Mouse (Mus musculus) G1E (cell line): ENCODE data around the gene Adgrf5. TPM values are rescaled to one million over a fixed set of nuclear protein-coding genes. Genes with fewer than 3 reads are reported as not detected.

Experiments used
- ATAC-seq: 2 replicates; pipeline ENCODE4 v1.8.0; 2016; ENCODE audit warnings: mild to moderate bottlenecking; ENCODE audit not compliant: insufficient number of reproducible peaks, poor library complexity, low FRiP score, severe bottlenecking; ENCODE audit errors: extremely low read depth
- DNase-seq: peaks from one replicate; pipeline ENCODE4 v3.0.0; 2012; ENCODE audit warnings: low spot score
- H3K27me3 ChIP-seq: 2 replicates; pipeline ENCODE4 v1.6.1; 2012; ENCODE audit warnings: mild to moderate bottlenecking, low read length, inconsistent platforms; ENCODE audit not compliant: insufficient read depth
- H3K36me3 ChIP-seq: replicated peaks from 2 replicates; pipeline ENCODE3; 2012; ENCODE audit warnings: mild to moderate bottlenecking, inconsistent platforms
- H3K4me1 ChIP-seq: 2 replicates; pipeline ENCODE4 v1.6.1; 2012; ENCODE audit warnings: low read depth, low read length, inconsistent platforms, mixed read lengths; ENCODE audit not compliant: insufficient read depth
- H3K4me3 ChIP-seq: 2 replicates; pipeline ENCODE4 v1.5.1; 2012; ENCODE audit warnings: low read depth, mild to moderate bottlenecking, inconsistent platforms, low read length, moderate library complexity, mixed read lengths
- H3K9me3 ChIP-seq: replicated peaks from 2 replicates; pipeline ENCODE4 v1.6.1; 2012; ENCODE audit warnings: inconsistent platforms
- CTCF ChIP-seq: IDR thresholded peaks from 2 replicates; pipeline ENCODE4 v1.5.1; 2012; ENCODE audit warnings: low read depth, low read length, inconsistent platforms, mixed read lengths
- GATA1 ChIP-seq: IDR thresholded peaks from 2 replicates; pipeline ENCODE4 v1.6.1; 2012; ENCODE audit warnings: borderline replicate concordance, low read length, inconsistent platforms, mixed read lengths
- GATA2 ChIP-seq: IDR thresholded peaks from 2 replicates; pipeline ENCODE4 v1.6.1; 2012; ENCODE audit warnings: low read depth, low read length, inconsistent platforms, borderline replicate concordance
- POLR2AphosphoS5 ChIP-seq: IDR thresholded peaks from 2 replicates; pipeline ENCODE4 v1.6.1; 2012; ENCODE audit warnings: low read depth, low read length, inconsistent platforms; ENCODE audit not compliant: insufficient replicate concordance
- TAL1 ChIP-seq: conservative IDR thresholded peaks from 2 replicates; pipeline ENCODE4 v1.6.1; 2012; ENCODE audit warnings: low read depth, low read length, inconsistent platforms, mixed read lengths
- polyA plus RNA-seq: library from polyadenylated mRNA; stranded (reverse); fragments of >175 nt; gene quantifications from 2 replicates; pipeline ENCODE4 v1.2.3, GENCODE M21; 2012
- total RNA-seq, 2 experiments: library from RNA; stranded (forward) in 1 of 2; stranded (reverse) in 1 of 2; fragments of 200-1000 nt in 1 of 2; fragments of >200 nt in 1 of 2; fragmentation: Nextera tagmentation in 1 of 2; gene quantifications; 2 replicates each; pipeline ENCODE4 v1.2.3; 2014 to 2017

Gene Adgrf5
- total and polyA plus RNA-seq, 3 experiments: 0.05 TPM; not detected in 2

DNA sequence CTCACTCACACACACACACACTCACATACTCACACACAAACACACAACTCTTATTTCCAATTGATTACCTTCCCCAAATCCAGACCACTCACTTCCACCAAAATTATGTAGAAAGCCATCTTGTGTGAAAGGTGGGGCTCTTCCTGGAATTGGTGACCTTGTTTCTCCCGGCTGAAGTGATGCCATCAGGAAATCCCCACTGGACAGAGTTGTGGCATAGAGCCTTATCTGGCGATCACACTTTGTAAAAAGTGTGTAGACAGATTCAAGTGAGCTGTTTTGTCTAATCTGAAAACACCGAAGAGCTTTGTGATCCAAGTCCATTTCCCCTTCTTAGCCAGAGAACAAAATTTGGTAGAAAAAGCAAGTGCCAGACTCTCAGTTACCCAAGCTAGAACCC, 46.1 kb downstream of the Adgrf5 start:
- Histone ChIP-seq H3K9me3 (peaks cover 63% of the 10 kb centered on the region), H3K4me3 (no peak overlapping the region), H3K27me3 (no peaks in the 10 kb centered on the region), H3K4me1 (no peaks in the 10 kb centered on the region), H3K36me3 (no peaks in the 10 kb centered on the region)
- TF ChIP-seq TAL1 (no peak), GATA1 (no peak), POLR2AphosphoS5 (no peak)
- ATAC-seq (no peak), DNase-seq (no peak)

DNA sequence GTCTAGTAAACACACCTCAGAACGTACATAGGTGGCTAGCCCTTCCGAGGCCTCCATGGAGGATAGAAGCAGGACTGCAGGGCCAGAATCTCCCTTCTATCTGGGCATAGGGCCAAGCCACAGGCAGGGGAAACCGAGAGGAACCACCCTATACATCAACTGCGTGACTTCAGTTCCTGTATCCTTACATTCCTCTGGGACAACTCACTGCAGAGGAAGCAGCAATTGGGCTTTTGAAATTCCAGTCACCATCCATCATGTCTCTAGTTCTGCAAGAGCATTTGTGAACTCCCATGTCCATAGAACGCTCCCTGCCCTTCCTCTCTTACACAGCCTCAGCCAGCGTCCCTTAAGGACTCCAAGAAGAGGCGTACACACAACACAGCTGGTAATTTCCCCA, 47.3 kb downstream of the Adgrf5 start:
- TF ChIP-seq CTCF (no peak), GATA2 (no peak), TAL1 (no peak), GATA1 (no peak), POLR2AphosphoS5 (no peak)
- no peak for DNase-seq
- Histone ChIP-seq H3K4me3 (no peak overlapping the region), H3K4me1 (no peaks in the 10 kb centered on the region), H3K36me3 (no peaks in the 10 kb centered on the region), H3K9me3 (peaks cover 58% of the 10 kb centered on the region), H3K27me3 (no peaks in the 10 kb centered on the region)
- no peak for ATAC-seq

DNA sequence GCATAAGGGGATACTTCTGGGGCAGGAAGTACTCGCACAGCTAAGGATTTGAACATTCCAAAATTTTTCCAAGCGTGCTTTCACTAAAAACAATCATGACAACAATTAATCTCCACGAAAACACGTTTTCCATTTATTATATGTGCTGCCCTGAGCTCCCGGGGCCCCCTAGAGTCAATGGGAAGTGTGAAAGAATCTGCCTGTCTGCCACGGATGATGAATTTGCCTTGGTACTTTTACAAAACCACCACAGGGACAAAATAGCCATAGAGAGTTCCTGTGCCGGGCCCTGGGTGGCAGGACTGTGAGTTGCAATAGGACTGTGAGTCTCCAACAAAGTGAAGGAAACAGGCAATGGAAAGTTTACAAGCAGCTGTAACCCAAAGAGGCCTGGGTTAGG, 52.9 kb downstream of the Adgrf5 start:
- TF ChIP-seq CTCF: no peak
- no peak for TF ChIP-seq GATA2
- H3K9me3 ChIP-seq: peaks cover 48% of the 10 kb centered on the region
- no peaks in the 10 kb centered on the region for H3K4me1 ChIP-seq
- DNase-seq: no peak
- no peak overlapping the region for H3K4me3 ChIP-seq
- ATAC-seq: no peak
- H3K36me3 ChIP-seq: no peaks in the 10 kb centered on the region
- H3K27me3 ChIP-seq: no peaks in the 10 kb centered on the region

DNA sequence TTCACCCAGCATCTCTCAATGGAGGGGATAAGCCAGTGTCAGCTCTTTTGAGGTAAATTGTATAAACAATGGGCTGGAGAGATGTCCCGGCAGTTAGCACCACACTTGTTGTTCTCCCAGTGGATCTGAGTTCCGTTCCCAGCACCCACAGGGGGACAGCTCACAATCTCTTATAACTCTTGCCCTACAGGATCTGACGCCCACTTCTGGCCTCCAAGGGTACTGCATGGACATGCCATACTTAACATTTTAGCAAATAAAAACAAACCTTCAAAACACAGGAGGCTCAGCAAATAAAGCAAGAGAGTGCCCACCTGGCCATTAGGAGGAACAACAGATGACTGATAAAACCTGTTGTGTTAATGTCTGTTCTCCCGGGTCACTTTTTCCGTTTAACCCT, 59.0 kb downstream of the Adgrf5 start:
- no peak for DNase-seq
- Histone ChIP-seq H3K9me3 (peaks cover 45% of the 10 kb centered on the region), H3K4me1 (no peaks in the 10 kb centered on the region), H3K36me3 (no peaks in the 10 kb centered on the region), H3K27me3 (no peaks in the 10 kb centered on the region), H3K4me3 (no peak overlapping the region)
- TF ChIP-seq GATA1 (no peak), POLR2AphosphoS5 (no peak), TAL1 (no peak), CTCF (no peak), GATA2 (no peak)
- ATAC-seq: no peak

DNA sequence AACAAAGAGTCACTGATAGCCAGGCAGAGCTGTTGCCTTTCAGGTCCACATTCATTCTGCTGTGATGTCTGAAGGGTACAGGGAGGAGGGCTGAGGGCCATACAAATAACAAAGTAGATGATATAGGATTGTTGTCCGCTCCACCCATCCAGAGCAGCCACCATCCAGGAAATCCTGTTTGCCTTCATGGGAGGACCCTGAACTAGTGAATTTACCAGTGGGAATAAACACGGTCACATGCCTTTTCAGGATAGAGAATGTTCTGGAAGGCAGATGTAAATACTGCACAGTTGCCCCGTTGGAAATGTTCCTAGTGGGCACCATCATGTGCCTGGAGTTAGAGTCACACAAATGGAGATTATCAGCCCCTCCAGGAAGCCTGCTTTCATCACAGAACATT, 60.1 kb downstream of the Adgrf5 start:
- no peak for DNase-seq
- no peaks in the 10 kb centered on the region for H3K4me1 ChIP-seq
- TF ChIP-seq POLR2AphosphoS5: no peak
- TF ChIP-seq GATA2: no peak
- no peak for TF ChIP-seq TAL1
- no peak for TF ChIP-seq GATA1
- no peak for TF ChIP-seq CTCF
- no peaks in the 10 kb centered on the region for H3K27me3 ChIP-seq
- H3K4me3 ChIP-seq: no peak overlapping the region
- no peaks in the 10 kb centered on the region for H3K36me3 ChIP-seq
- ATAC-seq: no peak
- peaks cover 45% of the 10 kb centered on the region for H3K9me3 ChIP-seq

DNA sequence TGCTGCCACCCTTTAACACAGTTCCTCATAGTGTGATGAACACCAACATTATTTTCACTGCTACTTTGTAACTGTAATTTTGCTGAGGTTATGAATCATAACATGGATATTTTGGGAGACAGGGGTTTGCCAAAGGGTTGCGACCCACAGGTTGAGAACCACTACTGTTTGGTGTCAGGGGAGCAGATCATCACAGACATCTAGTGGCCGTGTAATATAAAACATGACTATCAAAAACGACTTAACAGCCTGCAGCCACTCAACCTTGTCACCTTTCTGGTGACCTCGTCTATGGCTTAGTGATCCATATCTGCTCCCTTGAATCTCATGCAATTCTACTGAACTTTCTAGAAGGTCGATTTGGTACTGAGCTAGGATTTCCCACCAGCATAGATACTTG, 63.7 kb downstream of the Adgrf5 start:
- TF ChIP-seq GATA1 (no peak), POLR2AphosphoS5 (no peak)
- H3K4me1 ChIP-seq: no peaks in the 10 kb centered on the region
- H3K27me3 ChIP-seq: no peaks in the 10 kb centered on the region
- H3K4me3 ChIP-seq: no peak overlapping the region
- ATAC-seq: no peak
- H3K36me3 ChIP-seq: no peaks in the 10 kb centered on the region
- no peak for DNase-seq
- H3K9me3 ChIP-seq: peaks cover 48% of the 10 kb centered on the region

DNA sequence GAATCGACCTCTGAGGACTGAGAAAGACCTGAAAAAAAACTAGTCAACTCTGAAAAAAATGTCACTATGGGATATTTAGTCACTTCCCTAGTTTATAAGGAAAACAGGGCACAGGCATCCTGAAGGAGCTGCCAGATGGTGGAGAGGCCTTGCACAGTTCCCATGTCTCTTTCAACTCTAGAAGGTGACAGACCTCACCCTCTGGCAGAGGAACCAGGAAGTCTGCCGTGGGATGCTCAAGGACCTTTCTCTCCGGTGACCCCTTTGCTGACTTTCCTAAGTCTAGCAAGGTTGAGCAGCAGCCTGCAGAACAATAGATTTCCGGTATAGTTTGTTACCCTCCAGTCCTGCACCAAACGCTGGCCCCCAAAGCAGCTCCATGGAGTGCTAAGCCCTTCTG, 71.4 kb downstream of the Adgrf5 start:
- Histone ChIP-seq H3K9me3 (peaks cover 48% of the 10 kb centered on the region), H3K4me3 (no peak overlapping the region), H3K36me3 (no peaks in the 10 kb centered on the region), H3K27me3 (no peaks in the 10 kb centered on the region), H3K4me1 (no peaks in the 10 kb centered on the region)
- DNase-seq (no peak), ATAC-seq (no peak)
- TF ChIP-seq GATA1: no peak
- no peak for TF ChIP-seq CTCF
- no peak for TF ChIP-seq TAL1
- TF ChIP-seq GATA2: no peak
- TF ChIP-seq POLR2AphosphoS5: no peak
